Mouse (Mus musculus) heart, postnatal 0 days (tissue): Measurements from ENCODE around the gene Tln2.

Experiments
- CTCF ChIP-seq: IDR thresholded peaks from 2 replicates; pipeline ENCODE4 v1.5.1; 2016; ENCODE audit warnings: antibody characterized with exemption, control low read depth, low read depth
- EP300 ChIP-seq: IDR thresholded peaks from 2 replicates; pipeline ENCODE4 v1.6.1; 2016; ENCODE audit warnings: antibody characterized with exemption, low read depth

DNA sequence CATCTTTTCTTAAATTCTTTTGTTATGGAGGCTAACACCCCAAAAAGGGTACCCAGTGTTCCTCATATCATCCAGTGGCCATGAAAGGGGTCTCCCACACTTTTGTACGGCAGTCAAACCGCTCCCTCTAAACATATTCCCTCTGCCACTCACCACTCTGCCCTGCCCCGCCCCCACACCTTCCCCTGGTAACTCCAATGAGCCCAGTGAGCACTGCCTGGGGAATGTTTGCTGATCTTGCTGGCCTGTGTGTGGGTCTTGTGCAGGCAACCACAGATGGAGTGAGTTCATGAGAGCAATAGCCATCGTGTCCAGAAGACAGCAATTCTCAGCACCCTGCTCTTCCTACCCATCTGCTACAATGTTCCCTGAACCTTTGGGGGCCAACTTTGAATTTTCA, 354.3 kb downstream of the Tln2 start:
- TF ChIP-seq CTCF (no peak), EP300 (no peak)
